Mouse (Mus musculus) neural tube, embryonic 11.5 days (tissue): ENCODE data around the gene Fer1l5. TPM values are rescaled to one million over a fixed set of nuclear protein-coding genes. Genes with fewer than 3 reads are reported as not detected.

Experiments
- ATAC-seq: fragments of 200-750 bp; cut with Nextera tagmentation; 2 replicates; pipeline ENCODE4 v1.8.0; 2017; ENCODE audit warnings: moderate number of reproducible peaks, mild to moderate bottlenecking, moderate TSS enrichment, moderate library complexity; ENCODE audit not compliant: insufficient read depth, low FRiP score, low TSS enrichment
- DNase-seq: peaks from one replicate; pipeline ENCODE4 v3.0.0-alpha.2; 2015; ENCODE audit warnings: low spot score
- H3K27ac ChIP-seq: fragments of 300-500 bp; sonication (generic); 2 replicates; pipeline ENCODE4 v1.5.1; 2014; ENCODE audit warnings: low read depth, mild to moderate bottlenecking, low read length
- H3K27me3 ChIP-seq: fragments of 300-500 bp; sonication (generic); 2 replicates; pipeline ENCODE4 v1.6.1; 2014; ENCODE audit warnings: mild to moderate bottlenecking, low read length, mixed read lengths; ENCODE audit not compliant: control insufficient read depth, insufficient read depth
- H3K36me3 ChIP-seq: fragments of 300-500 bp; sonication (generic); 2 replicates; pipeline ENCODE4 v1.6.1; 2014; ENCODE audit warnings: mild to moderate bottlenecking, low read length, moderate library complexity, mixed read lengths; ENCODE audit not compliant: control insufficient read depth, insufficient read depth
- H3K4me1 ChIP-seq: fragments of 300-500 bp; sonication (generic); 2 replicates; pipeline ENCODE4 v1.6.1; 2014; ENCODE audit warnings: low read length, mixed read lengths; ENCODE audit not compliant: control insufficient read depth, insufficient read depth
- H3K4me2 ChIP-seq: fragments of 300-500 bp; sonication (generic); 2 replicates; pipeline ENCODE4 v1.6.1; 2014; ENCODE audit warnings: low read depth, mild to moderate bottlenecking, moderate library complexity
- H3K4me3 ChIP-seq: fragments of 300-500 bp; sonication (generic); 2 replicates; pipeline ENCODE4 v1.5.1; 2014; ENCODE audit warnings: low read depth, low read length
- H3K9ac ChIP-seq: fragments of 300-500 bp; sonication (generic); 2 replicates; pipeline ENCODE4 v1.6.1; 2014; ENCODE audit warnings: mild to moderate bottlenecking, low read length
- H3K9me3 ChIP-seq: fragments of 300-500 bp; sonication (generic); 2 replicates; pipeline ENCODE4 v1.6.1; 2016; ENCODE audit warnings: low read length; ENCODE audit not compliant: control insufficient read depth
- WGBS: fragments of 180-500 bp; shearing (Covaris S2); extraction: QIAGEN DNeasy Blood & Tissue Kit; methylation state at CpG from one replicate; pipeline ENCODE4 v1.1.7; 2014; 5-methylcytosine and 5-hydroxymethylcytosine counted together
- microRNA-seq: library from miRNA; unstranded; fragments of <30 nt; microRNA quantifications from one replicate; pipeline ENCODE4, GENCODE M21; 2016
- polyA plus RNA-seq: library from polyadenylated mRNA; unstranded; fragments of >200 nt; fragmentation: Nextera tagmentation; extraction: Ambion mirVana; gene quantifications from 2 replicates; pipeline ENCODE4 v1.2.1, GENCODE M21; 2014

The Fer1l5 gene
- polyA plus RNA-seq, 1 experiment from 2014 or later: 1.4 TPM

- ATAC-seq (no peak), DNase-seq (no peak)
- Histone ChIP-seq H3K4me3 (no peak overlapping the region), H3K9ac (no peak overlapping the region), H3K36me3 (no peaks in the 10 kb centered on the region), H3K4me2 (no peak overlapping the region), H3K27ac (no peak overlapping the region), H3K27me3 (no peaks in the 10 kb centered on the region), H3K9me3 (no peaks in the 10 kb centered on the region), H3K4me1 (no peaks in the 10 kb centered on the region)
- WGBS: 40% methylated on average over 2 of the region's 2 CpGs
Observed at GRCm38 (mm10) chr1:36461829-36462228, 89.7 kb downstream of the Fer1l5 start.

GRCm38 (mm10) chr1:36465641-36466160 is 93.6 kb downstream of the Fer1l5 start:
- Histone ChIP-seq H3K27ac (no peak overlapping the region), H3K9me3 (no peaks in the 10 kb centered on the region), H3K4me2 (no peak overlapping the region), H3K27me3 (no peaks in the 10 kb centered on the region), H3K9ac (no peak overlapping the region), H3K36me3 (no peaks in the 10 kb centered on the region), H3K4me1 (no peaks in the 10 kb centered on the region), H3K4me3 (no peak overlapping the region)
- 83% methylated on average over 4 of the region's 4 CpGs for WGBS
- ATAC-seq (no peak), DNase-seq (no peak)

DNA sequence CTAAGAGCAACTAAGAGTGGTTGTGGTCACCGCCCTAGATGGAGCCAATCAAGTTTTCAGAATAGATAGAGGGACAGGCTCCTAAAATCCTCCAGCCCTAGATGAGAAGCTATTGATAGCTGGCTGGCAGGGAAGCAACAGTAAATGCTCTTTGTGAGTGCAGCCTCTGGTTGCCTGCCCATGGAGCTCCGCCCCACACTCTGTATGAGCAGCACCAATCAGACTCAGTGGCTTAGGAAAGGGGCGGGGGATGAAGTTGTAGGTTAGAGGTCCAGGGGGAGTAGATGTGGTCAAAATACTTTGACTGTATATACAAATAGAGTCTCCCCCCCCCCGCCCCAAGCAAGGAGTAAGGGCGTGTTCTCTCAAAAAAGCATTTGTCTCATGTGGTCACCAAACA is 95.4 kb downstream of the Fer1l5 start:
- H3K4me2 ChIP-seq: no peak overlapping the region
- no peaks in the 10 kb centered on the region for H3K27me3 ChIP-seq
- ATAC-seq (no peak), DNase-seq (no peak)
- H3K36me3 ChIP-seq: no peaks in the 10 kb centered on the region
- H3K27ac ChIP-seq: no peak overlapping the region
- no peak overlapping the region for H3K9ac ChIP-seq
- H3K4me3 ChIP-seq: no peak overlapping the region
- H3K9me3 ChIP-seq: no peaks in the 10 kb centered on the region
- 43% methylated on average over 5 of the region's 5 CpGs for WGBS
- 0 out of 2 replicates have a peak, but pooled peaks cover 2% of the 10 kb centered on the region for H3K4me1 ChIP-seq

- Histone ChIP-seq H3K27me3 (no peaks in the 10 kb centered on the region), H3K4me1 (peaks cover 18% of the 10 kb centered on the region), H3K4me2 (no peak overlapping the region), H3K9ac (no peak overlapping the region), H3K36me3 (no peaks in the 10 kb centered on the region), H3K27ac (no peak overlapping the region), H3K4me3 (no peak overlapping the region), H3K9me3 (no peaks in the 10 kb centered on the region)
- no peak for DNase-seq
- WGBS: 45% methylated on average over 2 of the region's 2 CpGs
- no peak for ATAC-seq
Observed at GRCm38 (mm10) chr1:36469811-36470444, 97.8 kb downstream of the Fer1l5 start.

DNA sequence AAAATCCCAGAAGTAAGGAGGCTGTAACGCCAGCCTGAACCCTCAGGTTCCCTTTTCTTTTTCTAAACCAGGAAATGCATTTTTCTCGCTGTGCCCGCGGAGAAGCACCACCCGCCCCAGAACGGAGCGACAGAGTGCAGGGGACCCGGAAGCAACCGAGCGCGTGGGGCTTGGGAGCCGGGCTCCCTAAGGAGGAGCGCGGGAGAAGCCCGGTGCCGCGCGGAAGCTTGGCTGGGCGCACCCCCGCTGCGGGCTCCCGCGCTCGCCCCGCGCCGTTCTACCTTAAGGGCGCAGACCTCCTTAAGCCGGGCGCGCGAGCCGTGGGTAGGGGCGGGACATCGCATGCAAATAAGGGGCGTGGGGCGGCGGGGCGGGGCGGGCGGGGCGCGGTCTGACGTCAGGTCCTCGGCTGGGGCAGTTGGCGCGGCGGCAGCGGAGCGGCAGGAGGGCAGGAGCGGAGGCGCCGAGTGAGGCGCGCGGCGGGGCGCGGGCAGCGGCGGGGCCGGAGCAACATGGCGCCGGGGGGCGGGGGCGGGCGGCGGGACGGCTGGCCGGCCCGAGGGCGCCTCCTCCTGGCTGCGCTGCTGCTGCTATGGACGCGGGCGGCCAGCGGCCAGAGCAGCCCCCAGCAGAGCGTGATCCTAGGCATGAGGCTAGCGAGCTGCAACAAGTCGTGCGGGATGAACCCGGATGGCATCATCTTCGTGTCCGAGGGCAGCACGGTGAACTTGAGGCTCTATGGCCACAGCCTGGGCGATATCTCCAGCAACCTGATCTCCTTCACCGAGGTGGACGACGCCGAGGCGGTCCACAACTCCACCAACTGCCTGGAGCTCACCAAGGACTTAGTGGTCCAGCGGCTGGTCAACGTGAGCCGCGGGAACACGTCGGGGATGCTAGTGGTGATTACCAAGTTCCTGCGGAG is 99.4 kb downstream of the Fer1l5 start, which contains the start of gene Cnnm4:
Gene Cnnm4 (plus strand): TSS at position 440 of the 925 bp plus-strand sequence.
- Histone ChIP-seq H3K27me3 (no peaks in the 10 kb centered on the region), H3K4me1 (peaks cover 26% of the 10 kb centered on the region), H3K9ac (peak within 1 kb of the TSS; percentile 58), H3K9me3 (no peaks in the 10 kb centered on the region), H3K4me2 (peak within 1 kb of the TSS; percentile 64), H3K36me3 (no peaks in the 10 kb centered on the region), H3K4me3 (peak within 1 kb of the TSS; percentile 51), H3K27ac (peak within 1 kb of the TSS; percentile 31; the same call in 1 of the 2 replicates)
- peak; percentile 90 for DNase-seq
- ATAC-seq: peak; percentile 88
- WGBS: under 1% methylated on average over 57 of the region's 98 CpGs

Small RNA genes within 50 kb of the gene (microRNA-seq; reads per million reads assigned to microRNA genes)
- gene Mir6898: not detected

Other genes with a start within 250 kb of the Fer1l5 start
- 70.5 and 82.3 TPM in 2 replicates for gene Uggt1, start 127.6 kb upstream of the Fer1l5 start, polyA plus RNA-seq
- 0.62 and 0.70 TPM in 2 replicates for gene Neurl3, start 97.6 kb upstream of the Fer1l5 start, polyA plus RNA-seq
- gene Arid5a, start 64.6 kb upstream of the Fer1l5 start, polyA plus RNA-seq: 2.3 and 3.1 TPM in 2 replicates
- 35.6 and 38.1 TPM in 2 replicates for gene Kansl3, start 3.1 kb upstream of the Fer1l5 start, polyA plus RNA-seq
- gene Lman2l, start 73.0 kb downstream of the Fer1l5 start, polyA plus RNA-seq: 35.1 and 38.2 TPM in 2 replicates
- 12.4 and 14.0 TPM in 2 replicates for gene Cnnm4, start 99.3 kb downstream of the Fer1l5 start, polyA plus RNA-seq
- 5.2 and 5.6 TPM in 2 replicates for gene Cnnm3, start 139.6 kb downstream of the Fer1l5 start, polyA plus RNA-seq
- gene Ankrd23, start 164.6 kb downstream of the Fer1l5 start, polyA plus RNA-seq: 7.1 and 7.2 TPM in 2 replicates
- 0.28 TPM in 1 of 2 replicates, not detected in the other for gene Gm42417, start 167.1 kb downstream of the Fer1l5 start, polyA plus RNA-seq
- 15.3 and 16.2 TPM in 2 replicates for gene Ankrd39, start 175.2 kb downstream of the Fer1l5 start, polyA plus RNA-seq
- 3.6 and 4.6 TPM in 2 replicates for gene Sema4c, start 186.1 kb downstream of the Fer1l5 start, polyA plus RNA-seq